Mouse (Mus musculus) limb, embryonic 11.5 days (tissue): ENCODE data around the gene Fgfr2. TPM values are rescaled to one million over a fixed set of nuclear protein-coding genes. Genes with fewer than 3 reads are reported as not detected.

Experiments
- ATAC-seq: fragments of 200-750 bp; cut with Nextera tagmentation; 2 replicates; pipeline ENCODE4 v1.8.0; 2017; ENCODE audit warnings: low read depth; ENCODE audit not compliant: insufficient number of reproducible peaks, low FRiP score, low TSS enrichment
- DNase-seq: peaks from one replicate; pipeline ENCODE4 v3.0.0-alpha.2; 2015; ENCODE audit warnings: low spot score
- H3K27ac ChIP-seq: fragments of 300-500 bp; sonication (generic); replicated peaks from 2 replicates; pipeline ENCODE4 v1.5.1; 2014; ENCODE audit warnings: low read depth, mild to moderate bottlenecking, low read length
- H3K27me3 ChIP-seq: fragments of 300-500 bp; sonication (generic); 2 replicates; pipeline ENCODE4 v1.6.1; 2014; ENCODE audit warnings: mild to moderate bottlenecking, low read length, mixed read lengths; ENCODE audit not compliant: control insufficient read depth, insufficient read depth
- H3K36me3 ChIP-seq: fragments of 300-500 bp; sonication (generic); 2 replicates; pipeline ENCODE4 v1.6.1; 2014; ENCODE audit warnings: mild to moderate bottlenecking, low read length, moderate library complexity, mixed read lengths; ENCODE audit not compliant: control insufficient read depth, insufficient read depth
- H3K4me1 ChIP-seq: fragments of 300-500 bp; sonication (generic); 2 replicates; pipeline ENCODE4 v1.6.1; 2014; ENCODE audit warnings: low read length, mixed read lengths; ENCODE audit not compliant: control insufficient read depth, insufficient read depth
- H3K4me2 ChIP-seq: fragments of 300-500 bp; sonication (generic); 2 replicates; pipeline ENCODE4 v1.6.1; 2014; ENCODE audit warnings: low read depth, mild to moderate bottlenecking, moderate library complexity; ENCODE audit not compliant: severe bottlenecking
- H3K4me3 ChIP-seq: fragments of 300-500 bp; sonication (generic); 2 replicates; pipeline ENCODE4 v1.5.1; 2014; ENCODE audit warnings: low read depth, low read length
- H3K9ac ChIP-seq: fragments of 300-500 bp; sonication (generic); 2 replicates; pipeline ENCODE4 v1.6.1; 2014; ENCODE audit warnings: mild to moderate bottlenecking, low read length
- H3K9me3 ChIP-seq: fragments of 300-500 bp; sonication (generic); 2 replicates; pipeline ENCODE4 v1.6.1; 2016; ENCODE audit warnings: low read length; ENCODE audit not compliant: control insufficient read depth
- WGBS: fragments of 180-500 bp; shearing (Covaris S2); extraction: QIAGEN DNeasy Blood & Tissue Kit; methylation state at CpG from one replicate; pipeline ENCODE4 v1.1.7; 2014; 5-methylcytosine and 5-hydroxymethylcytosine counted together
- polyA plus RNA-seq: library from polyadenylated mRNA; unstranded; fragments of >200 nt; fragmentation: Nextera tagmentation; extraction: Ambion mirVana; gene quantifications from 2 replicates; pipeline ENCODE4 v1.2.1, GENCODE M21; 2014

Fgfr2 gene
- polyA plus RNA-seq, 1 experiment from 2014 or later, result 60.1 TPM

DNA sequence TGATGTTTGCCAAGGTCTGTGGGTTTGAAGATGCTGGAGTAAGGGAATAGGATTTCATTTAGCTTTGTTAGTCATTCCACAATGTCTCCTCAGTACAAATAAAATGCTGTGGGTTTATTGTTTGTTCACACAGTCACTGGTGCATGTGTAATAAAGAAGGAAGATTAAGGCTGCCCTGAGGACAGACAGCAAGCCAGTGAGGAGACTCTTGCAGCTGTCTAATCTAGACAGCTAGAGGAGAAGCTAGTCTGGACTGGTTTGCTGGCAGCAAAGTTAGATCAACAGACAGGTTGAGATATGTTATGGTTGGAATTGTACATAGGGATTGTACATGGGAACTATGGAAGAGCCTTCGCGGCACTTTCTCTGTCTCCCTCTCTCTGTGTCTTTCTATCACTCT, 2115.9 kb downstream of the Fgfr2 start:
- H3K4me2 ChIP-seq, result no peak overlapping the region
- no peaks in the 10 kb centered on the region for H3K9me3 ChIP-seq
- H3K4me1 ChIP-seq, result no peaks in the 10 kb centered on the region
- H3K27me3 ChIP-seq, result no peaks in the 10 kb centered on the region
- ATAC-seq (no peak), DNase-seq (no peak)
- no peak overlapping the region for H3K27ac ChIP-seq
- H3K36me3 ChIP-seq, result no peaks in the 10 kb centered on the region
- WGBS, result 97% methylated on average over 2 of the region's 2 CpGs
- no peak overlapping the region for H3K9ac ChIP-seq
- no peak overlapping the region for H3K4me3 ChIP-seq

DNA sequence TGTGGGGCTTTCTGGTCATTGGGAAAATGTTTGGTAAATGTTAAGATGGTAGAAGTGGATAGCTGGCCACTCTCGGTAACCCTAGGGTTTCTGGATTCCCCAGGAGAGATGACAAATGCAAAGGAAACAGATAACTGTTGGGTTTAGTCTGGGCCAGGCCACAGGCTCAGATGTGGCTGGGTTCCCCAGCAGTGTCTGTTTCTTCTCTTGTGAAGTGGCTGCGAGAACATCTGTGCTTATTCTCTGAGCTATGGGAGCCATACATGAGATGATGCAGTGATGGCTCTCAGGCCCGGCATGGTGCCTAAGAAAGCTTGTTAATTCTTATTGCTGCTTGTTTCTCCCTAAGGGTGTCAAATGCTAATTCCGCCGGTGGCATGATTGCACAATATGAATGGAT, 2119.1 kb downstream of the Fgfr2 start:
- H3K27me3 ChIP-seq, result no peaks in the 10 kb centered on the region
- WGBS, result 90% methylated on average over 5 of the region's 5 CpGs
- H3K9ac ChIP-seq, result no peak overlapping the region
- no peaks in the 10 kb centered on the region for H3K9me3 ChIP-seq
- ATAC-seq (no peak), DNase-seq (no peak)
- no peak overlapping the region for H3K4me3 ChIP-seq
- no peak overlapping the region for H3K27ac ChIP-seq
- H3K36me3 ChIP-seq, result no peaks in the 10 kb centered on the region
- H3K4me2 ChIP-seq, result no peak overlapping the region
- no peaks in the 10 kb centered on the region for H3K4me1 ChIP-seq

DNA sequence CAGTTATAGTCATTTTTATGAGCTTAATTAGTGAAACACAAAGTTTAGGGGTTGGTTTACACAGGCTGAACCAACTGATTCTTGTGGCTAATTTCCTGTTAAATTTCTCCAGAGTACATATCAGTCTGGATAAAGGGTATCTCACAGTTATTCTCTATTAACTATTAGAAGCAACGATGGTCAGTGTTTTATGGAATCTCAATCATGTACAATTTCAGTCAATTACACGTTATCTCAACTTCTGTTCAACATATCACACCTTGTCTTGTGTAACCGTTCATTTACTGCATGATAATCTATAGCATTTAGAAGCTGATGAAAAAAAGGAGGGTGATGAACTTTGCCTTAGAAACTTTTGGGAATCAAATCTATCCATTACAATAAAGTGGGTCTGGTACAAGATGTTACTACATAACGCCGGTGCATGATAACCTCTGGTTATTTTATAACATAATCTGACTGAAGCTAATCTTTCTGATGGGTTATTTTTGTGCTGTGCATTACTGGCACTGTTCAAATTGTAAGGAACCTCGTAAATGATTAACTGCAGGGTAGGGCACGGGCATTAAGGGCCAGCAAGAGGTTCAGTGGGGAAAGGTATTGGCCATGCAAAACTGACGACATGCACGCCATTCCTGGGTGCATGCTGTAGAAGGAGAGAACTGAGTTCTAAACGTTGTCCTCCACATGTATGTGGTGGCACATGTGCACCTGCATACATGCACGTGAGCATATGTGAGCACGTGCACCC, 2121.0 kb downstream of the Fgfr2 start:
- Histone ChIP-seq H3K36me3 (no peaks in the 10 kb centered on the region), H3K27me3 (no peaks in the 10 kb centered on the region), H3K4me3 (no peak overlapping the region), H3K4me1 (no peaks in the 10 kb centered on the region), H3K9ac (no peak overlapping the region), H3K4me2 (no peak overlapping the region), H3K27ac (no peak overlapping the region), H3K9me3 (no peaks in the 10 kb centered on the region)
- ATAC-seq (no peak), DNase-seq (no peak)
- WGBS, result 90% methylated on average over 12 of the region's 12 CpGs

DNA sequence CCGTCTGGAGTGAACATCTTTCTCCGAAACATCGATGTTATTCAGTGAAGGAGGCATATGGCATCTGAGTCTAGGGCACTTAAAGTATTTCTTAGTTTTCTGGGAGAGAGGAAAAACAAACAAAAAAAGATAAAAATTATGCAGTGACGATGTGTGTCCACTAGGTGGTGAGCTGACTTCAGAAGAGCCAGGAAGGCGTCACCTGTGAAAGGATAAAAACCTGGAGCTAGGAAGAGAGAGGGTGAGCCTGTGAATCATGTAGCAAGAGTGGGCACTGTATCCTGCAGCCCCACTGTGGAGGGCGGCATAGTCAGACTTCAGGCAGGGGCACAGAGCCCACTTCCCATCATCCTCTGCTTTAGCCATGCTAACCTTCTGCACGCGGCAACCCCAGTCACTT, 2129.2 kb downstream of the Fgfr2 start:
- Histone ChIP-seq H3K9me3 (no peaks in the 10 kb centered on the region), H3K4me3 (no peak overlapping the region), H3K27ac (no peak overlapping the region), H3K27me3 (no peaks in the 10 kb centered on the region), H3K36me3 (no peaks in the 10 kb centered on the region), H3K4me1 (no peaks in the 10 kb centered on the region), H3K9ac (no peak overlapping the region), H3K4me2 (no peak overlapping the region)
- DNase-seq (no peak), ATAC-seq (no peak)
- 48% methylated on average over 8 of the region's 8 CpGs for WGBS

DNA sequence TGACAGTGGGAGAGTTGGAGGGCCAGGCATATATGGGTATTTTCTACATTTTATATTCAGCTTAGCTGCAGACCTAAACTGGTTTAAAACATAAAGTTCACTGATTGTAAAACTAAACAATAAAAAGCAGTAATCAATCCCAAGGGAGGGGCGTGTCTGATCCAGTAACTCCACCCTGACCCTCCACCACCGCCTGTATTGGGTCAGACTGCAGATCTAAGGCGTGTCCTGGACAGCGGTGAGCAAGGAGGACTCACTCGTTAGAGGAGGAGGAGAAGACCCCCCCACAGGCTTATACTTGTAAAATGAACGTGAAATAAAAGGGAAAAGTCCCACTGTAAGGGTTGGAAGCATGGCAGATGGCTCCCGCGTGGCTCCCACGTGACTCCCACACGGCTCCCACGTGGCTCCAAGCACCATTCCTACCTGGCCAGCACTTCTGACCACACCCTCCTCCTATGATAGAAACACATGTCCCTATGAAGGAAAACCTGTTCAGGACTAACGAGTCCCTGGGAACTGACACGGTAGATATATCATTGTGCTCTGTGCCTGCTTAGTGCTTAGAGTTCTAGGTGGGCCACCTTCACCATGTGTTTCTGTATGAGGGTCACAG, 2131.9 kb downstream of the Fgfr2 start:
- DNase-seq, result no peak
- 81% methylated on average over 13 of the region's 13 CpGs for WGBS
- Histone ChIP-seq H3K4me2 (no peak overlapping the region), H3K9me3 (no peaks in the 10 kb centered on the region), H3K36me3 (no peaks in the 10 kb centered on the region), H3K9ac (no peak overlapping the region), H3K27ac (no peak overlapping the region), H3K4me1 (no peaks in the 10 kb centered on the region), H3K4me3 (no peak overlapping the region), H3K27me3 (no peaks in the 10 kb centered on the region)
- no peak for ATAC-seq

DNA sequence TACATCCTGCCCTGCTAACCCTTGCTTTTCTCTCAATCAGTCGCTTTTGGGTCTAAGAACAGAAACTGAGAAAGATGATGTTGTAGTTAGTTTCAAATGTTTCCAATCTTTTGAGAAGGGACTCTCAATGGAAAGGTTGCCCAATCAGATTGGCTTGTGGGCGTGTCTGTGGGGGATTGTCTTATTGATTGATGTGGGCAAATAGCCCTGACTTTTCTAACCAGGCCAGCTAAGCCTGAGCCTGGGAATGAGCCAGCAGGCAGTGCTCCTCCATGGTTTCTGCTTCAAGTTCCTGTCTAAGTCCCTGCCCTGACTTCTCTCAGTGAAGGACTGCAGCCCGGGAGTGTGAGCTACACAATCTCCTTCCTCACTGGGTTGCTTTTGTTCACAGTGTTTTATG, 2133.8 kb downstream of the Fgfr2 start:
- no peak for DNase-seq
- H3K4me1 ChIP-seq, result no peaks in the 10 kb centered on the region
- WGBS, result 65% methylated on average over 3 of the region's 3 CpGs

DNA sequence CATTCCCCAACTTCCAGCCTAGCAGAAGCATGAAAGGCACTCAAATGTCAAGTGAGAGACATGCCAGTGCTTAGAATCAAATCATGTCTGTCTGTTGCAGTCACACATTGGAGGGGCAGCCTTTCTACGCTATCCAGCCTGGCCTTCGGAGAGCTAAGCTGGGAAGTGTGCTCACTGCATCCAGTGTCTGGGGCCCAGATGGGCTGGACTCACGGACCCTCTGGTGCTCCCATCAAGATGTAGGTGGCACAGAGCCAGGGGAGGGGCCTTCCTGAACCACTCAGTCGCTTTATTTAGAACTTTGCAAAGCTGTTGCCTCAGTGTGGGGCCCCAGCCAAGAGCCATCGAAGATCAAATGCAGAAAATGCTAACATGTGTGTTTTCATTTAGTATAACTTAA, 2135.0 kb downstream of the Fgfr2 start:
- Histone ChIP-seq H3K9ac (no peak overlapping the region), H3K36me3 (no peaks in the 10 kb centered on the region), H3K4me2 (no peak overlapping the region), H3K9me3 (no peaks in the 10 kb centered on the region), H3K27ac (no peak overlapping the region), H3K4me1 (no peaks in the 10 kb centered on the region), H3K4me3 (no peak overlapping the region), H3K27me3 (no peaks in the 10 kb centered on the region)
- WGBS, result 68% methylated on average over 5 of the region's 5 CpGs
- ATAC-seq (no peak), DNase-seq (no peak)

More for the DNA sequence above, 2133.8 kb downstream of the Fgfr2 start:
- no peak overlapping the region for H3K9ac ChIP-seq
- H3K9me3 ChIP-seq, result no peaks in the 10 kb centered on the region
- no peak overlapping the region for H3K27ac ChIP-seq
- H3K27me3 ChIP-seq, result no peaks in the 10 kb centered on the region
- H3K4me2 ChIP-seq, result no peak overlapping the region
- H3K4me3 ChIP-seq, result no peak overlapping the region
- H3K36me3 ChIP-seq, result no peaks in the 10 kb centered on the region
- ATAC-seq, result no peak

DNA sequence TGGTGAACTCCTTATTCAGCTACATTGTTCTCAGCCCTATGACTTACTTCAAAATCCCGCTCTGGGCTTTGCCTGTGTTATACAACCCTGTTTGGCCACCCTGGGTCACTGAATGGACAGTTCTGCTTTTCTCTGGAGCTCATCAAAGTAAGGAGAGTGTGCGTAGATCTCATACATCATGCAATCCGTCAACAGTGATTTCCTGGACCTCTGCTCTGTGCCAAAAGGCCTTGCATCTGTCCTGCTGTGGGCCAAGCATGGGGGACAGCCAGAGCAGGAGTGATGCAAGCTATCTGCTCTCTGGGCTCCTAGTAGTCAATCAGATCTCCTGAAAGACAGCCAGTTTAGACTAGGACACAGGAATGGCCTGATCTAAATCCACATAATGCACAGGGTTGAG, 2137.4 kb downstream of the Fgfr2 start:
- no peak for DNase-seq
- no peaks in the 10 kb centered on the region for H3K36me3 ChIP-seq
- H3K27ac ChIP-seq, result no peak overlapping the region
- no peaks in the 10 kb centered on the region for H3K27me3 ChIP-seq
- H3K4me3 ChIP-seq, result no peak overlapping the region
- no peak overlapping the region for H3K4me2 ChIP-seq
- 0 out of 2 replicates have a peak, but pooled peaks cover 3% of the 10 kb centered on the region for H3K4me1 ChIP-seq
- H3K9me3 ChIP-seq, result no peaks in the 10 kb centered on the region
- no peak for ATAC-seq
- no peak overlapping the region for H3K9ac ChIP-seq
- 82% methylated on average over 3 of the region's 3 CpGs for whole genome bisulfite sequencing
